Mouse (Mus musculus): Measurements from ENCODE around the gene Kcnk6. TPM values are rescaled to one million over a fixed set of nuclear protein-coding genes. Genes with fewer than 3 reads are reported as not detected.

The Kcnk6 gene
- polyA plus RNA-seq, 1 experiment from 2014 or later, result 0.54 TPM

GRCm38 (mm10) chr7:29180854-29181236 is 51.5 kb downstream of the Kcnk6 start:
- H3K9me3 ChIP-seq (replicated peaks), result no peaks in the 10 kb centered on the region
- peak overlapping the region; percentile 55 for H3K4me3 ChIP-seq (replicated peaks)
- H3K4me1 ChIP-seq, result peaks cover 18% of the 10 kb centered on the region
- ATAC-seq (ENCODE audit: low FRiP score), result peak; percentile 56
- 0 out of 2 replicates have a peak, but pooled peaks cover 4% of the 10 kb centered on the region for H3K27me3 ChIP-seq (replicated peaks)
- peak overlapping the region; percentile 61 for H3K4me2 ChIP-seq
- WGBS, result 40% methylated on average over 5 of the region's 5 CpGs
- no peak overlapping the region for H3K9ac ChIP-seq (replicated peaks)
- peak overlapping the region; percentile 81 for H3K27ac ChIP-seq (replicated peaks)
- H3K36me3 ChIP-seq, result peaks cover 14% of the 10 kb centered on the region

GRCm38 (mm10) chr7:29180077-29180853 is 52.0 kb downstream of the Kcnk6 start, which contains the start of gene Psmd8:
Gene Psmd8 (minus strand): TSS chr7:29180701.
- peaks cover 20% of the 10 kb centered on the region for H3K36me3 ChIP-seq
- H3K9ac ChIP-seq (replicated peaks), result peak within 1 kb of the TSS; percentile 65
- H3K4me2 ChIP-seq, result peak within 1 kb of the TSS; percentile 61
- WGBS, result under 1% methylated on average over 62 of the region's 62 CpGs
- peak within 1 kb of the TSS; percentile 81 for H3K27ac ChIP-seq (replicated peaks)
- H3K27me3 ChIP-seq (replicated peaks), result peaks cover 10% of the 10 kb centered on the region; the same call in 1 of the 2 replicates
- peak within 1 kb of the TSS; percentile 55 for H3K4me3 ChIP-seq (replicated peaks)
- H3K4me1 ChIP-seq, result peaks cover 18% of the 10 kb centered on the region
- H3K9me3 ChIP-seq (replicated peaks), result no peaks in the 10 kb centered on the region
- ATAC-seq (ENCODE audit: low FRiP score), result peak; percentile 96

GRCm38 (mm10) chr7:29179323-29179722 is 53.0 kb downstream of the Kcnk6 start:
- no peak overlapping the region for H3K27ac ChIP-seq (replicated peaks)
- peaks cover 29% of the 10 kb centered on the region for H3K36me3 ChIP-seq
- H3K27me3 ChIP-seq (replicated peaks), result peaks cover 20% of the 10 kb centered on the region
- H3K4me2 ChIP-seq, result peak overlapping the region; percentile 61
- WGBS, result 64% methylated on average over 7 of the region's 7 CpGs
- no peak for ATAC-seq (ENCODE audit: low FRiP score)
- peak overlapping the region; percentile 55 for H3K4me3 ChIP-seq (replicated peaks)
- no peaks in the 10 kb centered on the region for H3K9me3 ChIP-seq (replicated peaks)
- H3K9ac ChIP-seq (replicated peaks), result peak overlapping the region; percentile 65
- peaks cover 18% of the 10 kb centered on the region for H3K4me1 ChIP-seq

GRCm38 (mm10) chr7:29178106-29178505 is 54.2 kb downstream of the Kcnk6 start:
- Histone ChIP-seq H3K4me2 (peak overlapping the region; percentile 61; the same call in 1 of the 2 replicates), H3K4me3 (replicated peaks) (no peak overlapping the region)

GRCm38 (mm10) chr7:29172390-29173016 is 59.8 kb downstream of the Kcnk6 start:
- Histone ChIP-seq H3K27ac (replicated peaks) (no peak overlapping the region), H3K4me1 (peaks cover 40% of the 10 kb centered on the region), H3K36me3 (peaks cover 44% of the 10 kb centered on the region), H3K4me3 (replicated peaks) (no peak overlapping the region), H3K9ac (replicated peaks) (no peak overlapping the region), H3K27me3 (replicated peaks) (peaks cover 54% of the 10 kb centered on the region), H3K9me3 (replicated peaks) (no peaks in the 10 kb centered on the region), H3K4me2 (no peak overlapping the region)
- no peak for ATAC-seq (ENCODE audit: low FRiP score)
- 35% methylated on average over 32 of the region's 32 CpGs for WGBS

More at GRCm38 (mm10) chr7:29178106-29178505, 54.2 kb downstream of the Kcnk6 start:
- Histone ChIP-seq H3K27me3 (replicated peaks) (peaks cover 32% of the 10 kb centered on the region), H3K36me3 (peaks cover 42% of the 10 kb centered on the region), H3K9ac (replicated peaks) (no peak overlapping the region), H3K4me1 (peaks cover 18% of the 10 kb centered on the region), H3K9me3 (replicated peaks) (no peaks in the 10 kb centered on the region), H3K27ac (replicated peaks) (no peak overlapping the region)
- WGBS, result 90% methylated on average over 4 of the region's 4 CpGs
- ATAC-seq (ENCODE audit: low FRiP score), result no peak

Other genes starting within 250 kb of the Kcnk6 start
- gene Ryr1, start 107.3 kb downstream of the Kcnk6 start, polyA plus RNA-seq (2015; fragmentation: Nextera tagmentation; extraction: Ambion mirVana), result 8.7 and 13.4 TPM in 2 replicates
- 0.79 and 0.80 TPM in 2 replicates for gene Rasgrp4, start 97.7 kb downstream of the Kcnk6 start, polyA plus RNA-seq (2015; fragmentation: Nextera tagmentation; extraction: Ambion mirVana)
- gene Fam98c, start 76.3 kb downstream of the Kcnk6 start, polyA plus RNA-seq (2015; fragmentation: Nextera tagmentation; extraction: Ambion mirVana), result 51.2 and 53.1 TPM in 2 replicates
- 0.46 and 1.0 TPM in 2 replicates for gene Ggn, start 62.3 kb downstream of the Kcnk6 start, polyA plus RNA-seq (2015; fragmentation: Nextera tagmentation; extraction: Ambion mirVana)
- 10.5 and 11.7 TPM in 2 replicates for gene Spred3, start 62.1 kb downstream of the Kcnk6 start, polyA plus RNA-seq (2015; fragmentation: Nextera tagmentation; extraction: Ambion mirVana)
- 266 and 278 TPM in 2 replicates for gene Psmd8, start 51.8 kb downstream of the Kcnk6 start, polyA plus RNA-seq (2015; fragmentation: Nextera tagmentation; extraction: Ambion mirVana)
- gene Catsperg1, start 18.5 kb downstream of the Kcnk6 start, polyA plus RNA-seq (2015; fragmentation: Nextera tagmentation; extraction: Ambion mirVana), result 1.9 and 4.4 TPM in 2 replicates
- 112 and 113 TPM in 2 replicates for gene Yif1b, start 5.8 kb upstream of the Kcnk6 start, polyA plus RNA-seq (2015; fragmentation: Nextera tagmentation; extraction: Ambion mirVana)
- 1.4 and 12.8 TPM in 2 replicates for gene 2200002D01Rik, start 16.0 kb upstream of the Kcnk6 start, polyA plus RNA-seq (2015; fragmentation: Nextera tagmentation; extraction: Ambion mirVana)
- gene Spint2, start 49.4 kb upstream of the Kcnk6 start, polyA plus RNA-seq (2015; fragmentation: Nextera tagmentation; extraction: Ambion mirVana), result 62.7 and 140 TPM in 2 replicates
- gene Ppp1r14a, start 56.8 kb upstream of the Kcnk6 start, polyA plus RNA-seq (2015; fragmentation: Nextera tagmentation; extraction: Ambion mirVana), result 2.8 and 13.3 TPM in 2 replicates
- gene Dpf1, start 71.4 kb upstream of the Kcnk6 start, polyA plus RNA-seq (2015; fragmentation: Nextera tagmentation; extraction: Ambion mirVana), result 148 and 198 TPM in 2 replicates